Mouse (Mus musculus) neural tube, embryonic 11.5 days (tissue): Measurements from ENCODE around the gene Patl2. TPM values are rescaled to one million over a fixed set of nuclear protein-coding genes. Genes with fewer than 3 reads are reported as not detected.

ENCODE experiments used
- ATAC-seq: fragments of 200-750 bp; cut with Nextera tagmentation; 2 replicates; pipeline ENCODE4 v1.8.0; 2017; ENCODE audit warnings: moderate number of reproducible peaks, mild to moderate bottlenecking, moderate TSS enrichment, moderate library complexity; ENCODE audit not compliant: insufficient read depth, low FRiP score, low TSS enrichment
- DNase-seq: peaks from one replicate; pipeline ENCODE4 v3.0.0-alpha.2; 2015; ENCODE audit warnings: low spot score
- H3K27ac ChIP-seq: fragments of 300-500 bp; sonication (generic); 2 replicates; pipeline ENCODE4 v1.5.1; 2014; ENCODE audit warnings: low read depth, mild to moderate bottlenecking, low read length
- H3K27me3 ChIP-seq: fragments of 300-500 bp; sonication (generic); 2 replicates; pipeline ENCODE4 v1.6.1; 2014; ENCODE audit warnings: mild to moderate bottlenecking, low read length, mixed read lengths; ENCODE audit not compliant: control insufficient read depth, insufficient read depth
- H3K36me3 ChIP-seq: fragments of 300-500 bp; sonication (generic); 2 replicates; pipeline ENCODE4 v1.6.1; 2014; ENCODE audit warnings: mild to moderate bottlenecking, low read length, moderate library complexity, mixed read lengths; ENCODE audit not compliant: control insufficient read depth, insufficient read depth
- H3K4me1 ChIP-seq: fragments of 300-500 bp; sonication (generic); 2 replicates; pipeline ENCODE4 v1.6.1; 2014; ENCODE audit warnings: low read length, mixed read lengths; ENCODE audit not compliant: control insufficient read depth, insufficient read depth
- H3K4me2 ChIP-seq: fragments of 300-500 bp; sonication (generic); 2 replicates; pipeline ENCODE4 v1.6.1; 2014; ENCODE audit warnings: low read depth, mild to moderate bottlenecking, moderate library complexity
- H3K4me3 ChIP-seq: fragments of 300-500 bp; sonication (generic); 2 replicates; pipeline ENCODE4 v1.5.1; 2014; ENCODE audit warnings: low read depth, low read length
- H3K9ac ChIP-seq: fragments of 300-500 bp; sonication (generic); 2 replicates; pipeline ENCODE4 v1.6.1; 2014; ENCODE audit warnings: mild to moderate bottlenecking, low read length
- H3K9me3 ChIP-seq: fragments of 300-500 bp; sonication (generic); 2 replicates; pipeline ENCODE4 v1.6.1; 2016; ENCODE audit warnings: low read length; ENCODE audit not compliant: control insufficient read depth
- WGBS: fragments of 180-500 bp; shearing (Covaris S2); extraction: QIAGEN DNeasy Blood & Tissue Kit; methylation state at CpG from one replicate; pipeline ENCODE4 v1.1.7; 2014; 5-methylcytosine and 5-hydroxymethylcytosine counted together
- polyA plus RNA-seq: library from polyadenylated mRNA; unstranded; fragments of >200 nt; fragmentation: Nextera tagmentation; extraction: Ambion mirVana; gene quantifications from 2 replicates; pipeline ENCODE4 v1.2.1, GENCODE M21; 2014

Gene Patl2
- not detected in 2 replicates for polyA plus RNA-seq

GRCm38 (mm10) chr2:122186106-122186505 lies at the start of gene Patl2, which contains the start of gene Terb2:
TSS of gene Patl2 (minus strand) at chr2:122186189.
TSS of gene Terb2 (plus strand) at chr2:122186272.
- Histone ChIP-seq H3K4me1 (no peaks in the 10 kb centered on the region), H3K4me2 (no peak within 1 kb of the TSS), H3K4me3 (no peak within 1 kb of the TSS), H3K36me3 (no peaks in the 10 kb centered on the region), H3K9ac (no peak within 1 kb of the TSS), H3K27me3 (no peaks in the 10 kb centered on the region), H3K9me3 (no peaks in the 10 kb centered on the region), H3K27ac (no peak within 1 kb of the TSS)
- 78% methylated on average over 17 of the region's 17 CpGs for WGBS
- DNase-seq = no peak
- ATAC-seq = no peak

GRCm38 (mm10) chr2:122235425-122235824 lies 49.4 kb upstream of the Patl2 start:
- ATAC-seq (no peak), DNase-seq (no peak)
- H3K9me3 ChIP-seq = no peaks in the 10 kb centered on the region
- no peaks in the 10 kb centered on the region for H3K27me3 ChIP-seq
- 0 out of 2 replicates have a peak, but pooled peaks cover 7% of the 10 kb centered on the region for H3K4me1 ChIP-seq
- peak overlapping the region; percentile 36 for H3K4me3 ChIP-seq
- no peak overlapping the region for H3K9ac ChIP-seq
- WGBS = 89% methylated on average over 2 of the region's 2 CpGs
- no peak overlapping the region for H3K27ac ChIP-seq
- H3K4me2 ChIP-seq = peak overlapping the region; percentile 94
- no peaks in the 10 kb centered on the region for H3K36me3 ChIP-seq

- no peaks in the 10 kb centered on the region for H3K27me3 ChIP-seq
- peak; percentile 95 for ATAC-seq
- peak within 1 kb of the TSS; percentile 59 for H3K9ac ChIP-seq
- no peaks in the 10 kb centered on the region for H3K9me3 ChIP-seq
- no peaks in the 10 kb centered on the region for H3K36me3 ChIP-seq
- peak within 1 kb of the TSS; percentile 94 for H3K4me2 ChIP-seq
- peak within 1 kb of the TSS; percentile 36 for H3K4me3 ChIP-seq
- 0 out of 2 replicates have a peak, but pooled peaks cover 7% of the 10 kb centered on the region for H3K4me1 ChIP-seq
- under 1% methylated on average over 34 of the region's 35 CpGs for WGBS
- 0 out of 2 replicates have a peak within 1 kb of the TSS, but pooled peaks have one; percentile 36 for H3K27ac ChIP-seq
- peak; percentile 96 for DNase-seq
Observed at GRCm38 (mm10) chr2:122234611-122235288, 48.8 kb upstream of the Patl2 start, which contains the start of gene Sord. TSS of gene Sord (plus strand) at chr2:122234749.

- Histone ChIP-seq H3K4me3 (peak overlapping the region; percentile 36), H3K27me3 (no peaks in the 10 kb centered on the region), H3K27ac (0 out of 2 replicates have a peak overlapping the region, but pooled peaks have one; percentile 36), H3K4me2 (peak overlapping the region; percentile 94), H3K9me3 (no peaks in the 10 kb centered on the region), H3K36me3 (no peaks in the 10 kb centered on the region), H3K4me1 (0 out of 2 replicates have a peak, but pooled peaks cover 7% of the 10 kb centered on the region), H3K9ac (peak overlapping the region; percentile 59)
- ATAC-seq (peak; percentile 31; the same call in 1 of the 2 replicates), DNase-seq (peak; percentile 38)
- WGBS = 6% methylated on average over 26 of the region's 26 CpGs
Observed at GRCm38 (mm10) chr2:122233759-122234557, 48.0 kb upstream of the Patl2 start.

- H3K4me3 ChIP-seq = no peak overlapping the region
- no peak for ATAC-seq
- no peak overlapping the region for H3K27ac ChIP-seq
- H3K36me3 ChIP-seq = no peaks in the 10 kb centered on the region
- no peaks in the 10 kb centered on the region for H3K27me3 ChIP-seq
- 0 out of 2 replicates have a peak, but pooled peaks cover 7% of the 10 kb centered on the region for H3K4me1 ChIP-seq
- 55% methylated on average over 5 of the region's 5 CpGs for whole genome bisulfite sequencing
- no peak for DNase-seq
- no peak overlapping the region for H3K9ac ChIP-seq
- no peaks in the 10 kb centered on the region for H3K9me3 ChIP-seq
- no peak overlapping the region for H3K4me2 ChIP-seq
Observed at GRCm38 (mm10) chr2:122233341-122233740, 47.4 kb upstream of the Patl2 start.

GRCm38 (mm10) chr2:122231616-122232015 lies 45.6 kb upstream of the Patl2 start:
- H3K4me2 ChIP-seq = no peak overlapping the region
- H3K9ac ChIP-seq = no peak overlapping the region
- WGBS = 77% methylated on average over 9 of the region's 9 CpGs
- DNase-seq (no peak), ATAC-seq (no peak)
- H3K27ac ChIP-seq = no peak overlapping the region
- H3K27me3 ChIP-seq = no peaks in the 10 kb centered on the region
- H3K36me3 ChIP-seq = no peaks in the 10 kb centered on the region
- 0 out of 2 replicates have a peak, but pooled peaks cover 7% of the 10 kb centered on the region for H3K4me1 ChIP-seq
- H3K4me3 ChIP-seq = no peak overlapping the region
- H3K9me3 ChIP-seq = no peaks in the 10 kb centered on the region

GRCm38 (mm10) chr2:122230395-122230794 lies 44.4 kb upstream of the Patl2 start:
- H3K4me1 ChIP-seq = 0 out of 2 replicates have a peak, but pooled peaks cover 7% of the 10 kb centered on the region
- DNase-seq (no peak), ATAC-seq (no peak)
- H3K9ac ChIP-seq = no peak overlapping the region
- H3K4me2 ChIP-seq = no peak overlapping the region
- H3K27me3 ChIP-seq = no peaks in the 10 kb centered on the region
- WGBS = 87% methylated on average over 6 of the region's 6 CpGs
- H3K9me3 ChIP-seq = no peaks in the 10 kb centered on the region
- H3K36me3 ChIP-seq = no peaks in the 10 kb centered on the region
- no peak overlapping the region for H3K4me3 ChIP-seq
- no peak overlapping the region for H3K27ac ChIP-seq

GRCm38 (mm10) chr2:122223654-122224053 lies 37.7 kb upstream of the Patl2 start:
- no peak overlapping the region for H3K4me3 ChIP-seq
- H3K9me3 ChIP-seq = no peaks in the 10 kb centered on the region
- no peak overlapping the region for H3K9ac ChIP-seq
- no peak for ATAC-seq
- H3K36me3 ChIP-seq = no peaks in the 10 kb centered on the region
- no peak overlapping the region for H3K4me2 ChIP-seq
- H3K27ac ChIP-seq = no peak overlapping the region
- no peaks in the 10 kb centered on the region for H3K4me1 ChIP-seq
- H3K27me3 ChIP-seq = no peaks in the 10 kb centered on the region
- DNase-seq = no peak
